Mouse (Mus musculus) kidney, embryonic 15.5 days (tissue): ENCODE measurements around the gene Hyal3. TPM values are rescaled to one million over a fixed set of nuclear protein-coding genes. Genes with fewer than 3 reads are reported as not detected.

Experiments
- ATAC-seq: fragments of 200-750 bp; cut with Nextera tagmentation; replicated peaks from 2 replicates; pipeline ENCODE4 v1.8.0; 2017; ENCODE audit warnings: moderate TSS enrichment; ENCODE audit not compliant: low FRiP score
- H3K27ac ChIP-seq: fragments of 300-500 bp; sonication (generic); 2 replicates; pipeline ENCODE4 v1.5.1; 2015; ENCODE audit warnings: mild to moderate bottlenecking, inconsistent platforms
- H3K27me3 ChIP-seq: fragments of 300-500 bp; sonication (generic); 2 replicates; pipeline ENCODE4 v1.6.1; 2015; ENCODE audit warnings: inconsistent platforms
- H3K36me3 ChIP-seq: fragments of 300-500 bp; sonication (generic); 2 replicates; pipeline ENCODE4 v1.6.1; 2015; ENCODE audit warnings: inconsistent platforms
- H3K4me1 ChIP-seq: fragments of 300-500 bp; sonication (generic); 2 replicates; pipeline ENCODE4 v1.6.1; 2015; ENCODE audit warnings: inconsistent platforms
- H3K4me2 ChIP-seq: fragments of 300-500 bp; sonication (generic); 2 replicates; pipeline ENCODE4 v1.6.1; 2015; ENCODE audit warnings: moderate library complexity, mild to moderate bottlenecking, inconsistent platforms
- H3K4me3 ChIP-seq: fragments of 300-500 bp; sonication (generic); replicated peaks from 2 replicates; pipeline ENCODE4 v1.5.1; 2015; ENCODE audit warnings: mild to moderate bottlenecking, inconsistent platforms
- H3K9ac ChIP-seq: fragments of 300-500 bp; sonication (generic); 2 replicates; pipeline ENCODE4 v1.6.1; 2015; ENCODE audit warnings: mild to moderate bottlenecking, inconsistent platforms
- H3K9me3 ChIP-seq: fragments of 300-500 bp; sonication (generic); replicated peaks from 2 replicates; pipeline ENCODE4 v1.6.1; 2016; ENCODE audit warnings: inconsistent platforms
- WGBS: fragments of 180-500 bp; shearing (Covaris S2); methylation state at CpG from one replicate; pipeline ENCODE4 v1.1.7; 2015; ENCODE audit warnings: mixed read lengths; 5-methylcytosine and 5-hydroxymethylcytosine counted together
- polyA plus RNA-seq: library from polyadenylated mRNA; unstranded; fragments of >200 nt; fragmentation: Nextera tagmentation; extraction: Ambion mirVana; gene quantifications from 2 replicates; pipeline ENCODE4 v1.2.1, GENCODE M21; 2015

Hyal3 gene
- polyA plus RNA-seq, 1 experiment from 2014 or later = 1.3 TPM

DNA sequence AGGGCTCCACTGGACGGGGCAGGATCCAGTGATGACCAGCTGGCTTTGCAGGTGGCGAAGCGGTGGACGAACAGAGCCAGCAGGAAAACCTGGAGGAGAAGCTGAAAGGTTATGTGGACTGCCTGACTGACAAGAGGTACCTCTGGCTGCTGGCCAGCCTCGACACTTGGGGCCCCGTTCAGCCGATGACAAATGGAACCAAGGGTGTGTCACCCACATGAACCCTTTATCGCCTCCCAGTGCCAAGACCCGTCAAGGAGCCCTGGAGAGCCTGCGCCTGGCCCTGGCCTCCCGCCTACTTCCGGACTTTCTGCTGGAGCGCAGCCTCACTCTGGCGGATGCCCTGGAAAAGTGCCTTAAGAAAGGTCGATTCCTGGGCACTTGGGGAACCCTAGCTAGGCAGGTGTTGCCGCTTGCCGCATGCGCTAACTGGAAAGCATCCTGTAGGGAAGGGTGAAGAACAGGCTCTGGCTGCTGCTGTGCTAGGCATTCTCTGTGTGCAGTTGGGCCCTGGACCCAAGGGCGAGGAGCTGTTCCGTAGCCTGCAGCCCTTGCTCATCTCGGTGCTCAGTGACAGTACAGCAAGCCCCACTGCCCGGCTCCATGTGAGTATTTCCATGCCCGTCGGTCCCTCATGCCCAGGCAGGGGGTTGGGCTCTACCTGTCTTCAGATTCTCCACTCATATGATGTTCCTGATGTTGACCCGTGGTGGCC is 9.6 kb downstream of the Hyal3 start:
- Histone ChIP-seq H3K4me1 (peaks cover 20% of the 10 kb centered on the region), H3K9me3 (no peaks in the 10 kb centered on the region), H3K36me3 (peaks cover 55% of the 10 kb centered on the region), H3K4me2 (no peak overlapping the region; the same call in 1 of the 2 replicates), H3K9ac (no peak overlapping the region), H3K27ac (no peak overlapping the region), H3K4me3 (no peak overlapping the region), H3K27me3 (no peaks in the 10 kb centered on the region)
- 84% methylated on average over 25 of the region's 25 CpGs for WGBS
- no peak for ATAC-seq

DNA sequence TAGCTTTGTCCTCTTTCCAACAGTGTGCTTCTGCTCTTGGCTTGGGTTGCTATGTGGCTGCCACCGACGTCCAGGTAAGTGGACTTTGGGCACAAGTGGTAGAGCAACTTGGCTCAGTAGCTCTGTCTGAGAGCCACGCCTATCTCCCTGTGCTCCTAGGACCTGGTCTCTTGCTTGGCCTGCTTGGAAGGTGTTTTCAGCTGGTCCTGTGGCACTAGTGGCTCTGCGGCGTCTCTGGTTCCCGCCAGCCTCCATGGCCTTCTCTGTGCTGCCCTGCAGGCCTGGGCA is 10.1 kb downstream of the Hyal3 start:
- H3K36me3 ChIP-seq = peaks cover 57% of the 10 kb centered on the region
- no peak overlapping the region for H3K27ac ChIP-seq
- no peaks in the 10 kb centered on the region for H3K27me3 ChIP-seq
- H3K4me2 ChIP-seq = no peak overlapping the region
- peaks cover 20% of the 10 kb centered on the region for H3K4me1 ChIP-seq
- no peak for ATAC-seq
- 96% methylated on average over 6 of the region's 6 CpGs for WGBS
- H3K9ac ChIP-seq = no peak overlapping the region
- no peaks in the 10 kb centered on the region for H3K9me3 ChIP-seq
- no peak overlapping the region for H3K4me3 ChIP-seq

DNA sequence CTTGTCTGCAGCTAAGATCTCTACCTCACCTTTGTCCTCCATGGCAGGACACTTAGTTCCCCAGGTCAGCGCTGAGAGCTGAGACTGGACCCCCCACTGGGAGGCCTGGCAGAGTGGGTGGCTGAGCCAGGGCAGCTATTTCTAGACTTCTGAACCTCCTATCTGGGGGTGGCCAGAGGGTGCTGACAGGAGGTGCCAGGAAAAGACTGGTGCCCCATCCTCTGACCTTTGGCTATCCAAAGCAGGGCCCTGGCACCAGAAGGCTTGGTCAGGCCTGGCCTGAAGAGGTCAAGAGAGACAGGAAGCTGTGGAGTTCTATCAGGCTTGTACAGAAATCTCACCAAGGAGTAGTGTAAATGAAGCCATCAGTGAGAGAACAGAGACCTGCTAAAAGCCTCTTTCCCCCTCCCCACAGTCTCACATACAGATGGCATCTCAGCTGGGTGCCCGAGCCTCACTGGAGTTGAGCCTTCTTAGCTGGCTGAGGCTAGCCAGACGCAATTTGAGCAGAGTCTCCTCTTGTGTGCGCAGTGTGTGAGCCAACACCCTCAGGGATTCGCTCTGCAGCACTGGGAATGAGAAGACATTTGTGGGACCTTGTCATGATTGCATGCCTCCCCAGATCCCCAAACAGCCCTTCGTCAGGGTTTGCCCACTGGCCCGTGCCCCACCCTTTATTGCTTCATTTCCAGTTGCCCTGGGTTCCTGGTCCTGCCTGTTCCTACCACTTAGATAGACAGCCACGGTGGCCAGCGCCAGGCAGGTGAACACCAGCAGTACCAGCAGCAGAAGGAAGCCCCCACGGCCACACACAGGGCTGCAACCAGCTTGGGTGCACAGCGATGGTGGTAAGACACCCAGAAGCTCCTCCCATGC is 12.7 kb downstream of the Hyal3 start:
- 89% methylated on average over 11 of the region's 11 CpGs for WGBS
- Histone ChIP-seq H3K4me1 (peaks cover 10% of the 10 kb centered on the region), H3K4me3 (no peak overlapping the region), H3K27ac (no peak overlapping the region), H3K27me3 (no peaks in the 10 kb centered on the region), H3K9ac (no peak overlapping the region), H3K9me3 (no peaks in the 10 kb centered on the region), H3K4me2 (no peak overlapping the region), H3K36me3 (peaks cover 62% of the 10 kb centered on the region)
- ATAC-seq = no peak

DNA sequence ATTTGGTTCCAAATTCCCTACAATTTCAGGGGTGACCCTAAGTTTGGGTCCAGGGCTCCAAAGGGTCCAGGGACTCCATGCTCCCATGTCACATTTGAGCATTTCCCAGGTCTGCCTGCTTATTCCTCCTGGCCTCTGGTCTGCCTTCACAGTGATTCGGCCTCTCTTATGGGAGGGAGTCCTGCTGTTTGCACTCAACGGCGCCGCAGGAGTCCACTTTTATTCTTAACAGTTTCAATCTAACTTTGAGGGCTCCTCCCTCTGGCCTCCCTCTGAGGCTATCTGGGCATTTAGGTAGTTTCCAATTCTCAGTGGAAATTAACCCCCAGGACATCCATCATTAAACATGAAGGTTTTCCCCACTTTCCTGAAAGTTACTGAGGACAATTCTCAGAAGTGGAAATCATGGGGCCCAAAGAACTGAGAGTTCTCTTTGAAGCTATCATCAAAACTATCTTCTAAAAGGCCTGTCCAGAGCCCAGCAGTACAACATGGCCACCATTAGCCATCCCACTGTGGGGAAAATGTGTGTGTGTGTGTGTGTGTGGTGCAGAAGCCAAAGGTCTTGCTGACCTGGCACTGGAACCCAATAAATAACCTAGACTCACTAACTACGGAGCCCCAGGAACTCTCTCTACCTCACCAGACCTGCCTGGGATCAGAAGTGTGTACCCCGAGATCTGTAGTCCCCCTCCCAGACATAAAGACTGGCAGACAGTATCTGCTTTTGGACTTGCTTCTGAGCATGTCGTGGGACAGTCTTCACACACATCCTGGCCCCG is 13.9 kb downstream of the Hyal3 start:
- ATAC-seq = no peak
- H3K27me3 ChIP-seq = no peaks in the 10 kb centered on the region

DNA sequence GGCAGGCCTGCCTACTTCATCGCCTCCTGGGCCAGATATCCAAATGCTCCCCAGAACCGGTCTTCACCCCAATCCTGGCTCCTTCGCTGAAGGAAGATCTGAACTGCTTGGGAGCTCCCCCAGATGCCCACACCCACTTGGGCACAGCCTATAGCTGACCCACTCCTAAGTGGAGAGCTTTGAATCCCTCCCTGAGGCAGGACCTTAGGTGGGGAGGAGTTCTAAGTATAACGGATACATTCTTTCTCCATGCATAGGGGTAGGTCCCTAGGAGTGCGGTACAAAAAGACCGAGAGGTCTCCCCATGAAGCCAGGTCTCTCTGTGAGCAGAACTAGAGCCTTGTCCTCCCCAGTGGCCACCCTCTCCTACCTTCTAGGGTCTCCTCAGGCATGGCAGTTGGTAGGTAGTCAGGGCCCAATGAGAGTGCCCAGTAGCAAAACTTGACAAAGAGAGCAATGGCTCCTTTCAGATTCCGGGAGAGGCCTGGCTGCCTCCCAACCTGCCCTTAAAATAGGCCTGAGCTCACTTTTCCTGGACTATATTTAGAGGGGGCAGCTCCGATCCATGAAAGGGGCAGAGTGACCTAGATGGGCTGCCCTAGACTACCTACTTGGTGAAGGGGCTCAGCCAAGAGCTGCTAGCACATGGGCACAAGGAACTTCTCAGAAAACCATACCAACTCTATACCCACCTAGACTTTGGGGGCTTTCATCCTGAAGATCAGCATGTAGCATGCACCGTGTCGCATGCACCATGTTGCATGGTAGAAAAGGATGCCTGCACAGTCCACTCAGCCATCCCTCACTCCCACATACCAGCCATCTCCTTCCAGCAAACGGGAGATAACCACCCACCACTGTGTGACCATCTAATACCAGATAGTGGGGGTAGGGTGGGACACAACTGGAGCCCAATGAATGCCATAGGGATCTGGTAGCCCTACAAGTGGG is 16.3 kb downstream of the Hyal3 start:
- Histone ChIP-seq H3K36me3 (peaks cover 61% of the 10 kb centered on the region), H3K4me1 (peaks cover 8% of the 10 kb centered on the region), H3K9me3 (no peaks in the 10 kb centered on the region), H3K4me3 (no peak overlapping the region), H3K27ac (no peak overlapping the region), H3K9ac (no peak overlapping the region), H3K27me3 (0 out of 2 replicates have a peak, but pooled peaks cover 3% of the 10 kb centered on the region), H3K4me2 (no peak overlapping the region)
- no peak for ATAC-seq
- WGBS = 87% methylated on average over 11 of the region's 11 CpGs

More for the DNA sequence above, 13.9 kb downstream of the Hyal3 start:
- Histone ChIP-seq H3K9me3 (no peaks in the 10 kb centered on the region), H3K36me3 (peaks cover 71% of the 10 kb centered on the region), H3K4me2 (no peak overlapping the region), H3K4me1 (0 out of 2 replicates have a peak, but pooled peaks cover 1% of the 10 kb centered on the region), H3K9ac (no peak overlapping the region), H3K4me3 (no peak overlapping the region), H3K27ac (no peak overlapping the region)
- 68% methylated on average over 8 of the region's 8 CpGs for WGBS

DNA sequence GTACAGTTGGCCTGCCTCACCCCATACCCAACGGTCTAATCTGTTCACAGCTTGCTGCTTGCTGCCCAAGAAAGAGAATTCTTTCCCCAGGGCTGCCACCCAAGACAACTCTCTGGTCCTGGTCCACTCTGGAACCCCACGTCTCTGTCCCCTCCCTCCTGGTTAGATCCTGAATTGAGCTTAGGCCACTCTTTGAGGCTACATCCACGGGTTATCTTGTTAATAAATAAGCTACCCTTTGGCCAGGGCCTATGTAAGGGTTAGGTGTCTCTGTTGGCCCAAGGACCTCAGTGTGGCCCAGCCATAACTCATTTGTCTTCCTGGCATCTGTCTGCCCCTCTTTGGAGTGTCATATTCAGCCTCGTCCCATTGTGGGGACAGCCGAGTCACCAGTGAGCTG is 17.8 kb downstream of the Hyal3 start:
- H3K36me3 ChIP-seq = peaks cover 46% of the 10 kb centered on the region
- 0 out of 2 replicates have a peak, but pooled peaks cover 3% of the 10 kb centered on the region for H3K27me3 ChIP-seq
- H3K9me3 ChIP-seq = no peaks in the 10 kb centered on the region
- 73% methylated on average over 5 of the region's 5 CpGs for WGBS
- H3K27ac ChIP-seq = no peak overlapping the region
- no peak overlapping the region for H3K4me2 ChIP-seq
- no peak overlapping the region for H3K9ac ChIP-seq
- ATAC-seq = no peak
- no peak overlapping the region for H3K4me3 ChIP-seq
- H3K4me1 ChIP-seq = peaks cover 22% of the 10 kb centered on the region

DNA sequence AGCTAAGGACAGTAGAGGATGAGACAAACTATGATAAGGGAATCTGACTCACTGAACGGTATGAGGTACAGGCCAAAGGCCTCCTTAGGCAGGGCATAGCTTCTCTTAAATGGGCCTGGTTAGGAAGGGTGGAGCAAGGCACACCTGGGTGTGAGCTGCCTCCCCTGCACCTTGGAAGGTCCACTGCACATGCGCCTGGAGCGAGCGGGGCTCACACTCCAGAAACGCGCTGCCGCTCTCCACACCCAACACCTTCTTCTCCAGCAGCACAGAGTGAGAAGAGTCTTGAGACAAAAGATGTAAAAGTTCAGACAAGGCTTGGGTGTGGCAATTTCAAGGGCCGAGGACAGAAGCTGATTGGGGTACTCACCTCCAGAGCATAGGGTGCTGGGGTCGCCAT is 18.8 kb downstream of the Hyal3 start:
- Histone ChIP-seq H3K4me1 (peaks cover 33% of the 10 kb centered on the region), H3K27ac (no peak overlapping the region), H3K4me2 (no peak overlapping the region), H3K9ac (no peak overlapping the region), H3K36me3 (peaks cover 35% of the 10 kb centered on the region), H3K9me3 (no peaks in the 10 kb centered on the region), H3K27me3 (0 out of 2 replicates have a peak, but pooled peaks cover 3% of the 10 kb centered on the region), H3K4me3 (no peak overlapping the region)
- no peak for ATAC-seq
- WGBS = 76% methylated on average over 9 of the region's 9 CpGs

DNA sequence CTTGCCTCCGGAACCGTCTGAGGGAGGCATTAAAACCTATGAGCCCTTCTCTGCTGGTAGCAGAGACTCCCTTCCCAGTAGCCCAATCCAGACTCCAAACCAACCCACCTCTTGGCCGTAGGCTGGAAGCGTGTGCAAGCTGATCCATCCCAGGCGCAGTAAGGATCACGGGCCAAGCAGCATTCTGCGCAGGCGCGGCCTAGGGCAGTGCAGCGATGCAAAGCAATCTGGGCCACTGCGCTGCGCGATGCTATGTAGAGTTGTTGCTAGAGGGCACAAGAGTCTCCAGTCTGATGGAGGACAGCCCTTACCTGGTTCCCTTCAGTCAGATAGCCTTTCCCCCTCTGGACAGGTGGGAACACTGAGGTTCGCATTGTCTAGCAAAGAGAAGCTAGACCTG is 19.2 kb downstream of the Hyal3 start:
- 66% methylated on average over 14 of the region's 14 CpGs for WGBS
- Histone ChIP-seq H3K9ac (no peak overlapping the region), H3K4me1 (peaks cover 37% of the 10 kb centered on the region), H3K27me3 (0 out of 2 replicates have a peak, but pooled peaks cover 3% of the 10 kb centered on the region), H3K27ac (no peak overlapping the region), H3K9me3 (no peaks in the 10 kb centered on the region), H3K4me2 (no peak overlapping the region), H3K4me3 (no peak overlapping the region), H3K36me3 (peaks cover 31% of the 10 kb centered on the region)
- ATAC-seq = no peak

DNA sequence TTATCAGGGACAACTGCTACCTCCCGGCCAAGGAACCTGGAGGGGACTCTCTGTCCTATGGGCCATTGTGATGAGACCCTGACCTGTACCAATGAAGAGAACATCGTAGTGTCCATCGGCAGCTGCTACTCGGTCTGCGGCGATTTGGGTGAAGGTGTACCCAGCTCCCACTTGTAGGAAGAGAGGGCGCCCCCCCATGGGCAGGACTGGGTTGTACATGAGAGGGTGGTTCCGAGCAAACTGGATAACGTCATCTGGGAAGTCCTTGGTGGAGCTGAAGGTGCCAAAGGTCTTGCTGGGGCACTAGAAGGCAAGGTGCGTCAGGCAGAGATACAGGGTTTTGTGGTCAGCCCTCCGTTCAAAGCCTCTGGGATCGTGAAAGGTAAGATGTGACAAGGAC is 20.1 kb downstream of the Hyal3 start:
- Histone ChIP-seq H3K9me3 (no peaks in the 10 kb centered on the region), H3K27ac (no peak overlapping the region), H3K36me3 (peaks cover 26% of the 10 kb centered on the region), H3K27me3 (0 out of 2 replicates have a peak, but pooled peaks cover 3% of the 10 kb centered on the region), H3K9ac (no peak overlapping the region), H3K4me2 (no peak overlapping the region), H3K4me1 (peaks cover 46% of the 10 kb centered on the region), H3K4me3 (no peak overlapping the region)
- WGBS = 82% methylated on average over 12 of the region's 12 CpGs
- ATAC-seq = no peak

DNA sequence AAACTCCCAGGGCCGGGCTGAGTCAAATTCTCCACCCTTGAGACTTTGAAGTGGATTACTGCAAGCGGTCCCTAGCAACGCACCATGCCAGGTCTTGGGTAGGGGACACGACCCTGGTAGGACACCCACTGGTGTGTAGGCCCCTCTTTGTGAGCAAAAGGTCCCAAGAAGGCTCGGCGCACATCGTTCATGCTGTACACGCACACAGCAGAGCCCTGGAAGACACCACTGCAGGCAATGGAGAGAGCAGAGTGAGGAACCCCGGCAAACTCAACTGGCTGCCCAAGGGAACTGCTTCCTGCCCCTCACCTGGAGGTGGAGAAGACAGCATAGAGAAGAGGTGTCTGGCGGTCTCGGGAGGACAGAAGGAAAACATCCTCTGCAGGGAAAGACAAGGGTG is 20.7 kb downstream of the Hyal3 start:
- 86% methylated on average over 11 of the region's 11 CpGs for WGBS
- no peak for ATAC-seq
- no peak overlapping the region for H3K27ac ChIP-seq
- H3K9ac ChIP-seq = no peak overlapping the region
- H3K36me3 ChIP-seq = peaks cover 23% of the 10 kb centered on the region
- H3K4me2 ChIP-seq = no peak overlapping the region
- peaks cover 51% of the 10 kb centered on the region for H3K4me1 ChIP-seq
- 0 out of 2 replicates have a peak, but pooled peaks cover 3% of the 10 kb centered on the region for H3K27me3 ChIP-seq
- H3K9me3 ChIP-seq = no peaks in the 10 kb centered on the region
- no peak overlapping the region for H3K4me3 ChIP-seq

DNA sequence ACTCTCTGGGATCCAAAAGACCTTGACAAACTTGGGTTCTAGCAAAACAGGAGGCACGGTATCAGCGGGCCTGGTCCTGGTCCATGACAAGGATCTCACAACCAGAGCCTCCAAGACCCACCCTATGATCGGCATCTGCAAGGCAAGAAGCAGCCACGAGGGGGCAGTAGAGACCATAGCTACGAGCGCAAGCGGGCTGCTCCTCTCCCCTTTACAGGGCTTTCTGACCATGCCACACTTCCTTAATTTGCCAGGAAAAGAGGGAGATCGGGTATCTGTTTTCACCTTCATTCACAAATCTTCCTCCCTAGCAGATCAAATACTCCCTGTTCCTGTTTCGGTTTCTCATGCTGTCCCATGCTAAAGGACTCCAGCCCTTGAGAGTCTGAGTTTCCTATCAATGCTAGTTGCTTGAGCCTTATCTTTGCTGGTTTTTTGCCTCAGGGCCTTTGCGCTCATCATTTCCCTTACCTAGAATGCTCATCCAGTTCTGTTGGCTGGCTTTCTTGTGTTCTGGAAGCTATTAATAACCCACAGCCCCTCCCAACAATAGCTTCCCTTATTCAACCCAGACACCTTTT is 21.5 kb downstream of the Hyal3 start:
- no peak overlapping the region for H3K9ac ChIP-seq
- ATAC-seq = peak; percentile 40
- peaks cover 60% of the 10 kb centered on the region for H3K4me1 ChIP-seq
- 11% methylated on average over 10 of the region's 10 CpGs for WGBS
- 0 out of 2 replicates have a peak overlapping the region, but pooled peaks have one; percentile 61 for H3K27ac ChIP-seq
- H3K9me3 ChIP-seq = no peaks in the 10 kb centered on the region
- peaks cover 23% of the 10 kb centered on the region for H3K36me3 ChIP-seq
- no peak overlapping the region for H3K4me3 ChIP-seq
- 0 out of 2 replicates have a peak, but pooled peaks cover 3% of the 10 kb centered on the region for H3K27me3 ChIP-seq
- H3K4me2 ChIP-seq = peak overlapping the region; percentile 20
